Mouse (Mus musculus): Measurements from ENCODE around the gene Exoc7.
"Not testable (repeated sequence)": the region's sequence is repeated elsewhere in the genome, so short reads cannot be mapped to it uniquely, and the experiment has no call there.

Exoc7 gene

GRCm38 (mm10) chr11:116311169-116311568 lies 4.1 kb upstream of the Exoc7 start:
- no peak for DNase-seq

GRCm38 (mm10) chr11:116309601-116310000 lies 2.6 kb upstream of the Exoc7 start:
- no peak for DNase-seq

GRCm38 (mm10) chr11:116307762-116308531 lies 914 bp upstream of the Exoc7 start:
- DNase-seq = no peak

GRCm38 (mm10) chr11:116306126-116306982 lies 679 bp downstream of the Exoc7 start:
- DNase-seq = peak; percentile 99

- no peak for DNase-seq
Observed at GRCm38 (mm10) chr11:116305423-116305822, 1.6 kb downstream of the Exoc7 start.

- DNase-seq = no peak
Observed at GRCm38 (mm10) chr11:116298621-116299020, 8.4 kb downstream of the Exoc7 start.

- DNase-seq = no peak
Observed at GRCm38 (mm10) chr11:116298221-116298620, 8.8 kb downstream of the Exoc7 start.

GRCm38 (mm10) chr11:116297017-116297416 lies 10.0 kb downstream of the Exoc7 start:
- no peak for DNase-seq

- no peak for DNase-seq
Observed at GRCm38 (mm10) chr11:116296191-116296734, 10.8 kb downstream of the Exoc7 start.

GRCm38 (mm10) chr11:116294319-116294718 lies 12.7 kb downstream of the Exoc7 start:
- DNase-seq = no peak

GRCm38 (mm10) chr11:116293538-116294137 lies 13.4 kb downstream of the Exoc7 start:
- DNase-seq = no peak

- peak; percentile 77 for DNase-seq
Observed at GRCm38 (mm10) chr11:116292401-116292800, 14.6 kb downstream of the Exoc7 start.

- DNase-seq = peak; percentile 75
Observed at GRCm38 (mm10) chr11:116290556-116290955, 16.5 kb downstream of the Exoc7 start.

GRCm38 (mm10) chr11:116287351-116287750 lies 19.7 kb downstream of the Exoc7 start:
- peak; percentile 87 for DNase-seq

- peak; percentile 96 for DNase-seq
Observed at GRCm38 (mm10) chr11:116285770-116286191, 21.3 kb downstream of the Exoc7 start.

GRCm38 (mm10) chr11:116283982-116284381 lies 23.1 kb downstream of the Exoc7 start:
- no peak for DNase-seq

- peak; percentile 86 for DNase-seq
Observed at GRCm38 (mm10) chr11:116282912-116283521, 24.0 kb downstream of the Exoc7 start.

- no peak for DNase-seq
Observed at GRCm38 (mm10) chr11:116282089-116282488, 24.9 kb downstream of the Exoc7 start.

- no peak for DNase-seq
Observed at GRCm38 (mm10) chr11:116281671-116282070, 25.4 kb downstream of the Exoc7 start.

GRCm38 (mm10) chr11:116280751-116281663 lies 26.0 kb downstream of the Exoc7 start, which contains the start of gene Galr2:
Galr2 (plus strand) TSS chr11:116280939.
- DNase-seq = peak; percentile 85

- DNase-seq = not testable (repeated sequence)
Observed at GRCm38 (mm10) chr11:116277184-116277583, 29.8 kb downstream of the Exoc7 start.
